Mouse (Mus musculus): ENCODE results near the gene Apba3.

The Apba3 gene

DNA sequence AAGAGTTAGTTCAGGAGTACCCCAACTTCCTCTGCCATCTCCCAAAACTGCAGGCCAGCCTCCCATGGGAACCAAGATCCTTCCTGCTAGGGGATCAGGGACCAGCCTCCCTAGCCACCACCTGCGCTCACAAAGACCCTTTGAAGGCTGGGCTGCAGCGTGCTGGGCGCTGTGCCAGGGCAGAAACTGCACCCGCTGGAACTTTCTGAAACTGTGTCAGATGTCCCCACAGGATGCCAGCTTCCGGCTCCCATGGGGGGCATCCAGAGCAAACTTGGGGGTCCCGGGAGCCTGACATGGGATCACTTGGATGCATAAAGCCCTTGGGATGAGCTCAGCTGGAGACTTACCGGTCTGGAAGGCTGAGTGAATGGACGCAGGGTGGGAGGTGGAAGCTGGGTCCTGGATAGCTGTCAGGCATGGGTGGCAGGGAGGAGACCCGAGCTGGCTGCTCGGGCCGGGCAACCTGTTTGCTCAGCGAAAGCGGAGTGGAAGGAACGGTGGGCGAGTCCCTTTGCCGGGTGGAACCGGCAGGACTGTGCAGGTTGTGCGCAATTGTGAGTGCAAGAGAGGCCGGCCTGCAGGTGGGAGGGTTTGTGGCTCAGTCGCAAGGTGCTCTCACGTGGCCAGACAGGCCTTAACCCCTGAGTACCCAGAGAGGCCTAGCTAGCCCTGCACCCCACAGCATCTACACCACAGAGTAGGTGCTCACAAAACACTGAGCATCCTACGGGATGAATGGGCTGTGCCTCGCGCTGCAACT is 24.1 kb downstream of the Apba3 start:
- DNase-seq (ENCODE audit: low spot score in 2 of 2) = no peak

DNA sequence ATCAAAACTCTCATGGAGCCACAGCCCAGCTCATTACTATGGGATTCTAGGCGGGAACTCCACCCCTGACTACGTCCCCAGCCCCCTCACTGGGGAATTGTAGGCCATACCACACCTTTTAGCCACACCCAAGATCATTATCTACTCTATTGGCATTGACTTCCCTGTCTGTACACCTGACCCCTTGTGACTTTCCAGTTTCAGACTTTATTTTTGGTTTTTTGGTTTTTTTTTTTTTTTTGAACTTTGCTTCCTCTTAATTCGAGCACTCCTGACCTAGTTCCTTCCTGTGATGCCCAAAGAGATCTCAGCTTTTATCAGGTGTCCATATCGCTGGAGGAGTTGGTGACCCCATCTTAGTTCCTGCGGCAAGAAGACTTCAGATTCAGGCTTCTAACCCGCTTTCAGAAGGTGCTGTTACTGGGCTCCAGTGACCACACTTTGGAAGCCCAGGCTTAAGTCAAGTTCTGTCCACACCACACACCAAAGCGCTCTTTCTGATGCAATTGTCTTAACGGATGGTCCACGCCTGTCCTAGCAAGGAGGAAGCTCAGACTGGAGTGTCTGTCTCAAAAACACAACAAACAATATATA is 24.8 kb downstream of the Apba3 start, which contains the start of gene Tjp3:
Tjp3 (minus strand) TSS at position 71 of the 594 bp plus-strand sequence.
- DNase-seq (ENCODE audit: low spot score in 2 of 2) = no peak

DNA sequence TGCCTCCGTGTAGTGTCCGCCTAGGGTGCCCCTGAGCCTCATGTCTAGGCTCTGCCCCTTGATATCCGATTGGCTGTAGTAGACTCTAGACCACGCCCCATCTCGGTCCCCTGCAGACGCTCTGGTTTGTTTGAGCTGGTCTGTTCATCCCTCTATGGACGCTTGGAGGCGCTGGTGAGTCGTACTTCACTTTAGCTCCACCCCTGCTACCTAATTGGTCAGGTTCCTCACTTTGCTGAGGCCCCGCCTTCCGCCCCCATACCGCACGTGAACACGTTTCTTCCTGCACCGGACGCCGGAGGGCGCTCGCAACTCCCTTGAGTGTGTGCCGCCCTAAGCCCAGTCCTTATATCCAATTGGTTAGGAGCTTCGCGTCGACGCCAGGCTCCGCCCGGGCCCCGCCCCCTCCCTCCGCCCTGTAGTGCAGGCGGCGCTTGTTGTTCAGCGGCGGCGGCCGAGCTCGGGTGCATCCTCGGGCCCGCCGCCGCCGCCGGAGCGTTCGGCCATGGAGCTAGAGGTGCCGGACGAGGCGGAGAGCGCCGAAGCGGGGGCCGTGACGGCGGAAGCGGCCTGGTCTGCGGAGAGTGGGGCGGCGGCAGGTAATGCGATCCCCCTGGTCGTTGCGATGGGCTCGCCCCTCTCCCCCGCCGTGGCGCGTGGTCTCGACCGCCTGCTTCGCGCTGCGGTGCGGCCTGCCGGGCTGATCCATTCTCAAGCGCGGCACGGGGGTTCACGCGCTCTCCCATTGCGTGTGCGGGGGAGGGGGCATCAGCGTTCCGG is 26.0 kb downstream of the Apba3 start, which contains the start of gene Pip5k1c:
Pip5k1c (plus strand) TSS at position 410 of the 780 bp plus-strand sequence.
- DNase-seq (ENCODE audit: low spot score in 2 of 2) = peak; percentile 99

DNA sequence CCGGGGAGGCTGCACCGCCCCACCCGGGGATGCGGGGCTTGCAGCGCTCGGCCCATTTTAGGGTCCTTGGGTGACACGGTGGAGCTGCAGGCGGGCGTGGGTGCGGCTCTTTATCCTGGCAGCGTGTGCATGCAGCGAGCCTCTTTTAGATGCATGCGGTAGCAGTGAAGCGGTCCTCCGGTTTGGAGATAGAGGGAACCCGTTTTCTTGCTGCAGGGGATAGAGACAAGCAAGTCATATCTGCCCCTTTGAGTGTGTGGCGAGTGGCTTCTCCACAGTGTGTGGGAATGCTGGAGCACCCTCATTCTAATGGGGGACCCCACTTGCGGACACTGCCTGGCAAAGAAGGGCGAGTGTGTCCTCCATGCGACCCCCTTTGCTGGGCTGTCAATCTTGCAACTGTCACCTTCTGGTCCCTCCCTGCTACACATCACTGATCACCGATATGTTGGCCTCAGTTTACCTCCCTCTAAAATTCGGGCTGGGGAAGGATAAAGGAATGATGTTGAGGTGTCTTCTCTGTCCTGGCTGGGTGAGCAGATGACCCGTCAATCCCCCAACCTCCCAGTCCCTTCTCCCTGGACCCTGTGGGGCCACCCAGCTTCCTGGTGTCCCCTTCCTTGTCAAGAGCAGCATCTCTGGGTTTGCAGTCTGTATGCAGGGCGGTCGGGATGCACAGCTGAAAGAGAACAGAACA is 26.7 kb downstream of the Apba3 start:
- no peak for DNase-seq (ENCODE audit: low spot score in 2 of 2)

DNA sequence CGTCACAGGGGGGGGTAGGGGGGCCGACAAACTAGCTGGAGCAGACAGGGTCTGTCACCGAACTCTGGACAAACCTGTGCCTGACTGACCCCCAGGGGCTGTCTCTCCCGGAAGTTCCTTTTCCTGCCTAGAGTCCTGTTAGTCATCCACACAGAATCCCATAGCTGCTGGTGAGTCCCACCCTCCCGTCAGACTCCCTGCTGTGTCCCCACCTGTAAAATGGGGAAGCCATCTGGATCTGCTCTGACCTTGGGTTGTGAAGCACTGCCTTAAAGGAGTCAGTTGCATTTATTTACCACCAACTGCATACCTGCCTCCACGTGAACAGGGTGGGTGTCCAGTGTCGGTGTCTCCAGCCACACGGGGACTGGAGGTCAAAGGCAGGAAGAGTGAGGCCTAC is 27.7 kb downstream of the Apba3 start:
- no peak for DNase-seq (ENCODE audit: low spot score in 2 of 2)

DNA sequence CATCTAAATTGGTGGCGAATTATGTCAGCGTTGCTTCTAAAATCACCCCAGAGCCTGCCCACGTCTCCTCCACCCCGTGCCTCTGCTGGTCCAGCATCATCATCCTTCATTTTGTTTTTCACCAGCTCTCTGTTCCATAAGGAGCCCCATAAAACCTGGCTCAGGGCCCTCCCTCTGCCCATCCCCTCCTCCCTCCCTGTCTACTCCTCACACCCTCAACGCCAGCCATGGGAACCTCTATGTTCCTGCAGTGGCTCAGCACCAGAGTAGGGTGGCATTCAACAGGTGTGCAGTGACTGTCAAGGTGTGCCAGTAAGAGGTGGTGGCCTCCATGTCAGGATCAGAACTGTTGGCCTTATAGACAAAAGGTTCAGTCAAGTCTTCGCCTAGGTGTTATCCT is 28.4 kb downstream of the Apba3 start:
- DNase-seq (ENCODE audit: low spot score in 2 of 2) = no peak

DNA sequence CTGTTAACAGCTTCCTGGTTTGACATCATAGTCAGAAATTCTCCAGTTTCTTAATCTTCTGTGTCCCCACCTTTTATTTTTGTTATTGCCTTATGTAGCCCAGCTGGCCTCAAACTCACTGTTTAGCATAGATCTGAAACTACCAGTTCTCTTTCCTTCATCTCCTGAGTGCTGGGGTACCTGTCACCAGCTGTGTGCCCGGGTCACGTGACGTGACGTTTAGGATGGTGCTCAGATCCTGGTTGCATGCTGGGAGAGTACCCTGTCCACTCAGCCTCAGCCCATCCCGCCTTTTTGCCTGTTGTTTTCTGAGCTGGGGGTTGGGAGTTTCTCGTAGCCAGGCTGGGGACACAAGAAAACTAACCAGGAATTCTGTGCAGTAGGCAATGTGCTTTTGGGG is 30.5 kb downstream of the Apba3 start:
- no peak for DNase-seq (ENCODE audit: low spot score in 2 of 2)

DNA sequence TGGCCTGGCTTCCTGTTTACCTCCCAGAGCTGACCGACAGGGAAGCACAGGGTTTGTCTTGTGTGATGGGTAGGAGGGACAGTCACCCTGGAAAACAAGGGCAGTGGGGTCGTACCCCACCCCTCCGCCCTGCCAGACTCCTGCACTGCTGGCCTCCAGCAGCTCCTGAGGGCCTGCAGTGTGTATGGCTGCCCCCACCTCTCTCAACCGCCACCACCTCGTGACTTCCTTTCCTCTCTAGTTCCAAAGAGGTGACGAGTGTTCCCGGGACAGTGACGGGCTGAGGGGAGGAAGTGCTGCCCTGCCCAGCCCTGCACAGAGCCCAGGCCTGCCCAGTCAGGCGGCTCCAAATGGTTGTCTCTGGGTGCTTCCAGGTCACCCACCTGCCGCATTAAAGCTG is 31.1 kb downstream of the Apba3 start:
- DNase-seq (ENCODE audit: low spot score in 2 of 2) = no peak

DNA sequence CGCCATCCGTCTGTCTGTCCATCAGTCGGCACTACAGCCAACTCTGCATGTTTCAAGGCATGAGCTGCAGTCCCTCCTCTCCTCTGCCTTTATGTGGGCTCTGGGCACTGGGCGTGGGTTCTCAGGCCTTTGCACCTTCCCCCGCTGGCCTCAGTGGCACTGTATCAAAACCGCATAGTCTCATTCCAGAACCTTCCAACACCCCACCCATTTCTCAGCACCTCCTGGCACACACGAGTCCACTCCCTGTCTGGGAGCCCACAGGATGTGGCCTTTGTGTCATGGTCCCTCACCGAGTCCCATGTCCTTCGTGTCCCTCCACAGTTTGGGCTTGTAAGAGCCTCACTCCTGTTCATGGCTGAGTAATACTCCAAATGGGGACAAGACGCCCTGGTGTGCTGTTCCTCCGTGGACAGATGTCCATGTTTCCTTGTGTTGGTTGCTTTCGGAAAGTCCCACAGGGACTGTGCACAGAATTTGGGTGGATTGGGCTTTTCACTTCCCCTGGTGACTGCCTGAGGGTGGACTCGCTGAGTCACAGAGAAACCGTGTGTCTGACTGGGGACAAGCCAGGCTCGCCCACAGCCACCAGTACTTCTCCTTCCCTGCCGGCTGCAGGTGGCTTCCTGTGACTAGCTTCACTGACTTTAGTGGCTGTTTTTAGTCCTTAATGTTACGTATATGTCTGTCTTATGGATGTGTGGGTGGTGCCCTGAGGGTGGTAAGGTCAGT is 31.8 kb downstream of the Apba3 start:
- no peak for DNase-seq (ENCODE audit: low spot score in 2 of 2)

DNA sequence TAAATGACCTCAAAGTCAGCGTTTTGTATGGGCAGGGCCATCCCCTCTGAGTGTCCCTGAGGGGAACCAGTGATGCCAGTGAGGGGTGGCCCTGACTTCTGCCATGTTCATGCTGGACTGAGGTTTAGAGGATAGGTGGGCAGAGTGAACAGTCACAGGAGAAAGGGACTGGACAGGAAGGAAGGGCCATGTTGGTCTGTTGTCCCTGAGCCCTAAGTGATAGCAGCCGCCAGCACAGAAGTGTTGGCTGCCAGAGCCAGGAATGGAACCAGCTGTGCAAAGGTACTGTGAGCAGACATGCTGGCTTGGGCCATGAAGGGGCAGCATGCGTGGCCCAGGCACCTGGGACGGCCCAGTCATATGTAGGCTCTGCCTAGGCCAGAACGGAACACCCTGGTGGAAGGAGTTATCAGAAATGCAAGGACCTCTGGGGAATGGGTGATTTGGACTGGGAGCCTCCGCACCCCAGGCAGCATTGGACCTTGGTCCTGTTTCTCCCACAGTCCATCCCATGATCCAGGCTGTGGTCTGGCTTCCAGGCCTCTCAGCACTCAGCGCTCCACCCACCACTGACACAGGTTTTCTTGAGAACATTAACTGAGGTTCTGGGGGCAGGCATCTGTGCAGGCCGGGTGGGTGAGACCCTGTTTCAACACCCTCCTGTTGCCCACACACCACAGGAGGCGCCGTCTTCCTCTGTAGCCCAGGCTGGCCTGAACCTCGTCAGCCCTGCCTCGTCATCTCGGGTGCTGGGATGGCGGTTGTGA is 33.0 kb downstream of the Apba3 start:
- DNase-seq (ENCODE audit: low spot score in 2 of 2) = no peak

DNA sequence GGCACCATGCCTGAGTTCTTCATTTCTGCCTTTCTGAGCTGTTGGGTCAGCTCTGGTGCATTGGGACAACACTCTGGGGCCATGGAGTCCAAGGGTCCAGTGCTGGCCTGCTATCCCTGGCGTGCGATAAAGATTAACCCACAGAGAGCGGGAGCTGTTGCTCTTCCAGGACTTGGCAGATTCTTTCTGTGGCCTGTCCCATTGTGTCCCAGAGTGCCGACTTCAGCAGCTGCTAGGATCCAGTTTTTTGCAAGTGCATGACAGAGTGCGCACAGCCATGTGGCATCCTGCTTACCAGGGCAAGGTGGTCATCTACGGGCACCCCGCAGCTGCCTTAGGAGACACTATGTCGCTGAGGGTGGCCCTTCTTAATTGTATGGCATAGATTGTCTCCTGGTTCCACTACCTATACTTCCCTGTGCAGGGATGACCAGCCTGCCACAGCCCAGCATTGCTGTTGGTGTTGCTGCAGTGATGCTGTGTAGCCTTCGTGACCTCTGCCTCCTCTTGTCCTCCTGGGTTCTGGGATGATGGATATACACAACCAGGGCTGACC is 33.7 kb downstream of the Apba3 start:
- no peak for DNase-seq (ENCODE audit: low spot score in 2 of 2)

DNA sequence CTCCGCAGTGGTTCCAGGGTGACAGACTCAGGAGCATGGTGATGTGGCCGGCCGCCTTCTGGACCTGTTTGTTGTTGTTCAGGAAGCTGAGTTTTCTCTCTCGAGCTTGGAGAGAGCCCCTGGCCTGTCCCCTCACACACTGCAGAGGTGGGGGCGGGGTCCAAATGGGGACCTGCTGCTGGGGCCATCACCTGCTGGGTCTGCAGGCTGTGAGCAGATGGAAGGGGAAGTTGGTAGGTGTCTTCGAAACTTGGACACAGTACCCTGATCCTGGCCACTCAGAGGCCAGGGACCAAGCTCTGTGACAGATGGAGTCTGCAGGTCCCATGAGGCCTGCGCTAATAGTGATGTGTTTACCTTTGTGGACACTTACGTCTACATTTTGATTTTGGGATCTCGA is 34.6 kb downstream of the Apba3 start:
- no peak for DNase-seq (ENCODE audit: low spot score in 2 of 2)

DNA sequence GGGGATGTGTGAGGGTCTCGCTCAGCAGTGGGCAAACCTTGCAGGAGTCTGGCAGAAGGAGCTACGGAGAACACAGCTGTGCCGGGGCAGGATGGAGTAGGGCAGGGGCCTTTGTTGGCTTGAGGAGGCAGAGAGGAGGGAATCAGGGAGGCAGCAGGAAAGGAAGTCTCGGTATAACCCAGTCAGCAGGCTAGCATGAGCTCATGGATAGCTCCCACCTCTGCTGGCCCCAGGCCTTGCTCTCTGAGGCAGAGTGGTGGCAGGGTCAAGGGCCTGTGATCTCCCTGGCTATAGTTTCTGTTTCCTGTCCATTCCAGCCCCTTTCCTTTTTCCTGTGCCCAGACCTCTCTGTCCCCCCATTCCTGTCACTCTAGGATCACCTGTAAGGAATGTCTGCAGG is 35.5 kb downstream of the Apba3 start:
- no peak for DNase-seq (ENCODE audit: low spot score in 2 of 2)

DNA sequence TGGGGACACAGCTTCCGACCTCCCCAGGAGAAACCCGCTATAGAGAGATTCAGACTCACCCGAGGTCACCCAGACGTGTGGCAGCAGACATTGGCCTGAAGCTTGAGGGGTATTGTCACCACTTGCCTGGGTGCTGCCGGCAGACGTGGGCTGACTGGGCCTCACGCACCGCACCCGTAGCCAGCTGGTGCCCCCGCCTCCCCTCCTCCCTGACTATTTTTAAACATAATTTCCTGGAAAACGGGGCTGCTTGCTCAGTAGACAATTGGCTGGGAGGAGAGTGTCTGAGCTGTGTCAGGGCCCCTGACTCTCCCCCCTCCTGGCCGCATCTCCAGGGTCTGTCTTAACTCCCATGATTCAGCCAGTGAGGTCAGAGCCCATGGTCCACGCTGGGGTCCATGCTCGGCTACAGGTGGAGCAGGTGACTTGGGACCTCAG is 36.0 kb downstream of the Apba3 start:
- DNase-seq (ENCODE audit: low spot score in 2 of 2) = peak in 1 of 2 experiments; percentile 63

DNA sequence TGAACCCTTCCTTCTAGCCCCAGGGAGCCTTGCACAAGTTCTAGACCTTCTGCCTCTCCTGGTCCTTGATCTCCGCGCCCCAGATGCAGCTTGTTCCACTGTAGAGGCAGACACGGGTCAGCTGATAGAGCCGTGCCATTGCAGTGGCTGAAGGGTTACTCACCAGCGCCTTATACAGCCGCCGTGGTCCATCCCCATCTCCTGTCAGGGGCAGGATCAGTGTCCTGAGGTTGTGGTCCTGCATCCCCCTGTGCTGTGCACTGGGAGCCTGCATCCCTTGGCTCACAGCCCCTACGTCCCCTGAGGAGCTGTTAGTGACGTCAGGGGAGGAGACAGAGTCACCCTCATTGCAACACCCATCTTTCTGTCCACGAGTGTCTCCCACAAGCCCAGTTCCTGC is 36.5 kb downstream of the Apba3 start:
- DNase-seq (ENCODE audit: low spot score in 2 of 2) = no peak

DNA sequence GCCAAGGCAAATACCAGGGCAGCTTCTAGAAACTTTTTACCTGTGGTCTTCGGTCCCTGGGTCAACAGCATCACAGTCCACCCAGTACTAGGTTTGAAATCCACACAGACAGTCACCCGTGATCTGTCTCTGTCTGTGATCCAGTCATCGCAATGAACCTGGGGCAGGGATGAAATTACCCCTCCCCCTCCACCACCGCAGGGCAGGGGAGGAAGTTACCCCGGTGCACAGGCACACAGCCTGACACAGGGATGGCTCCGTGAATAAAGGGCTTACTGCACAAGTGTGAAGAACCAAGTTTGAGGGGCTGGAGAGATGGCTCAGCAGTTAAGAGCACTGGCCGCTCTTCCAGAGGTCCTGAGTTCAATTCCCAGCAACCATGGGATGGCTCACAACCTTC is 37.0 kb downstream of the Apba3 start:
- no peak for DNase-seq (ENCODE audit: low spot score in 2 of 2)

DNA sequence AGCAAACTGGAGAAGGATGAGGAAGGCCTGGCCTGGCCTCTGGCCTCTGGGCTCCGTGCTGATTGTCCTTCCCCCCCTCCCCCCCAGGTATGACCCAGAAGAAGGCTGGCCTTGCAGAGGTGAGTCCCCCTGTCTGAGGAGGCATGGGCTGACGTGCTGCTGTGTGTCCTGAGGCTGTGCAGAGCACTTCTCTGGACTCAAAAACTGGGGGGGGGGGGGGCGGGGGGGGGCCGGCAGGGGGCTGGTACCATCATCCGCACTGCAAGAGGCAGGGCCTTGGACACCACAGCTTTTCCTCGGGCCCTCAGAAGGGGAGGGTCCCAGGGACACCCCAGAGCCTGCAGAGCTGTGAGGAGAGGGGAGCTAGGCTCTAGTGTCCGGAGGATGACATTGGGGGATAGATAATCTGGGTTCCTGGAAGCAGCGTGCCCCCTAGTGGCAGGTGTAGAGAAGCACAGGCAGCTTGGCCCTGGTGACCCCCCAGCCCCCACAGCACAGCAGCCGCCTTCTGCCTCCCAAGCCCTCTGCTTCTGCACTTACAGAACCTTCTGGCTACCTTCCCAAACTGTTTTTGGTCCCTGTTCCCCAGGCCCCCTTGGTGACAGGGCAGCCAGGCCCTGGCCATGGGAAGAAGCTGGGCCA is 38.0 kb downstream of the Apba3 start:
- DNase-seq (ENCODE audit: low spot score in 2 of 2) = no peak

DNA sequence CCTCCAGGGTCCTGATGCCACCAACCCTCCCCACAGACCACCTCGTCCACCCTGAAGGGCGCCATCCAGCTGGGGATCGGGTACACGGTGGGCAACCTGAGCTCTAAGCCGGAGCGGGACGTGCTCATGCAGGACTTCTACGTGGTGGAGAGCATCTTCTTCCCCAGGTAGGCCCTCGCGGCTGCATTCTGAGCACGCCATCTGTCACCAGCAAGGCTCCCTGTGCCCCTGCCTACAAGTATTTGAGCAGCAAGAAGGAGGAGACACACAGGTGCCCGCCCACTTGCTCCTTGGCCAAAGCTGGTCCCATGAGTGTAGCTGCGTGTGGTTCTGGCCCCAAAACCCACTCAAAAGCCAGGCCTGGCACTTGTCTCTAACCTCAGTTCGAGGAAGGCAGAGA is 38.9 kb downstream of the Apba3 start:
- DNase-seq (ENCODE audit: low spot score in 2 of 2) = no peak

DNA sequence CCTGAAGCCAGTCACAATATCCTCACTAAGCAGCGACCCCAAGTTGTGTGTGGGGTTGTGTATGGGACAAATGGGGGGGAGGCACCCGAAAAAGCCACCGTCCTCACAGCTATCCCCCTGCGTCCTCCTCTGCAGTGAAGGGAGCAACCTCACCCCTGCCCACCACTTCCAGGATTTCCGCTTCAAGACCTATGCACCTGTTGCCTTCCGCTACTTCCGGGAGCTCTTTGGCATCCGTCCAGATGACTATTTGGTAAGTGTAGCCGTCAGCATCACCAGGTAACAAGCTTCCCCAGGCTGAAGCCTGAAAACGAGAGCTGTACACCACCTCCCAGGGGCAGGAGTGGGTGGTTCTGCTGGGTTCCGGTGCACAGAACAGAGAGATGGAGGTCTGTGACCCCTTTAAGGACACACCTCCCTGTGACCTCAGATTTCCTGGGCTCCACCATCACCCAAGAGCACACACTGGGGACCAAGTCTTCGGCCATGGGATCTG is 39.5 kb downstream of the Apba3 start:
- DNase-seq (ENCODE audit: low spot score in 2 of 2) = no peak
